Mouse (Mus musculus) mature B cell (primary cell): ENCODE data around the gene Gsto2.

Experiments
- in situ Hi-C: fragments of 300-500 bp; cut with MboI; formaldehyde crosslinking; loops from 2 replicates; pipeline ENCODE4 v1.14.3; 2019

Gene Gsto2

GRCm38 (mm10) chr19:47890489-47891130, 25.3 kb downstream of the Gsto2 start:
- in situ Hi-C loops = no loop called here

DNA sequence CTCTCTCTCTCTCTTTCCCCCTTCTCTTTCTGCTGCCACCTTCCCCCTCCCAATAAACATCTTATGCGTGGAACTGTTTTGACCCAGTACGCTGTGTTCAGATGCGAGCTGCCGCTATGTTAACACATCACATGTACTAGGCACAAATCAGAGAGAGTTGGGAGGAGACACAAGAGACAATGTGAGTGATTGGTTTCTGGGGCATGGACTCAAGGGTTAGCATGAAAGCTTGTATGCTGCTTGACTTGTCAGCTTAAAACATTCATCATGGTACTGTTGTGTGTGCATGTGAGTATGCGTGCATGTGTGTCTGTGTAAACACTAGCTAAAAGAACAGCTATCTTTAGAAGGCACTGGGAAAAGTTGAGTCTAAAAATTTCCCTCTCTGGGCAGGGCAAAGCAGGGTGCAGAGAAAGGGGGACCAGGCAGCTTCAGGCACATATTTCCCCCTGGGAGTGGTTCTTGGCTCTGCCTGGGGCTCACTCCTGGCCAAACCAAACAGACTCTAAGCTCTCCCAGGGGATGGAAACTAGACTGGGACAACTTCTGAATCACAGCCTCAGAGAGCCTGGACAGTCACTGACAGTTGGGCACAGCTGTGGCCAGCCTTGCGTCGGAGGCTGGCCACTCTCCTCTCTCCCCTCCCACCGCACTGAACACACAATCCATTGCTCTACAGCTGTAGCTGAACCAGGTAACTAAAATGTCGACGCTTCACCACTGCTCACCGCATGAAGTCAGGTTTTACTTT, 26.4 kb downstream of the Gsto2 start:
- in situ Hi-C loops = no loop called here

DNA sequence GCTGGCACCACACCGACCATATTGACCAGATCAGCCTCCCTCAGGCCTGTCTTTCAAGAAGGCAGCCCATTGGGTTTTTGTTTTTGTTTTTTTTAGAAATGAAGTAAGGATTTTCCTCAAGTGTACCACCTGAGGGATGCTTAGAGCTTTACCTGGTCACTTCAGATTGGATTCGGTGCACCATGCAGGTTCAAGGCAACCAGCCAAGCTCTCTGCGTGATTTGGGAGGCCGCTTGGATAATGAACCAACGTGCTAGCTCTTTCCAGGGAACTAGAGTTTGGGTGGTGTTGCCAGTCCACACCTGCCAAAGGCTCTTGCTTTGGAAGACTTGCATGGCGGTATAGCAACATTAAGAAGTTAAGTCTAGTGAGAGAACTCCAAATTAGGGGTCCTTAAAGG, 27.8 kb downstream of the Gsto2 start:
- in situ Hi-C loops = no loop called here

- in situ Hi-C loops = no loop called here
These were observed 33.2 kb downstream of the Gsto2 start for GRCm38 (mm10) chr19:47898472-47899079.

GRCm38 (mm10) chr19:47900012-47900411, 34.7 kb downstream of the Gsto2 start:
- in situ Hi-C loops = no loop called here

DNA sequence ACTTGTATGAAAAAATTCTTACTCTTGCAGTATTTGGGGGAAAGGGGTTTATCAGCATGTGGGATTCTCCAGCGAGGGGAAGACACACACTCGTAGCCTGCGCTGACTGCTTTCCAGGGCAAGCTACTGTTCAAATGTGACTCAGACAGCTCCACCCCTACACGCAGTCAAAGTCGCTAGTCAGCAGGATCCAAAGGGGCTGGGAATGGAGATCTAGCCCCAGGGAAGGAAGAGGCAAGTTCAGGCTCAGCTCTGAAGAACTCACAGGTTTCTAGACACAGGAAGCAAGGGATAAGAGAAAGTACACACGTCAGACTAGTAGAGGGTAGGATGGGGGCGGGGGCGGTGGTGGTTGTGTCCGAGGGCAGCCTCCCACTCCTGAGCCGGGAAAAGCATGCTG, 35.2 kb downstream of the Gsto2 start:
- in situ Hi-C loops = no loop called here

GRCm38 (mm10) chr19:47902316-47903201, 37.2 kb downstream of the Gsto2 start:
- in situ Hi-C loops = no loop called here

DNA sequence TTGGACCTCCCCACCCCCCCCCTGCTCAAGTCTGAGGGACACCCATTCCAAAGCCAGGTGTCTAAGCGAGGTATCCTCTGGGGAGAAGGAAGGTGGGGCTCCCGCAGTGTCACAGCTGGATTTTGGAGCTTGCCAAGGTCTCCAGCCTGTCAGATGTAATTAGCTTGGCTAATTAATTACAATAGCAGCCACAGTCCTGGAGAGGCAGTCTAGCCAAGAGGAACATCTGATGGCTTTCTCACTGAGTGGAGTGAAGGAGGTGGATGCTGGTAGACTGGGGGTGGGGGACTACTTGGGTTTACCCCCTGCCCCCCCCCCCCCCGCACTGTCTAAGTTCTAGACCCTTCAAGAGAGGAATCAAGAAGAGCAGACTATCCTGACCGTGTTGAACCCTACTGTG, 38.3 kb downstream of the Gsto2 start:
- in situ Hi-C loops = no loop called here

- in situ Hi-C loops = no loop called here
These were observed 39.7 kb downstream of the Gsto2 start for GRCm38 (mm10) chr19:47905081-47905480.

DNA sequence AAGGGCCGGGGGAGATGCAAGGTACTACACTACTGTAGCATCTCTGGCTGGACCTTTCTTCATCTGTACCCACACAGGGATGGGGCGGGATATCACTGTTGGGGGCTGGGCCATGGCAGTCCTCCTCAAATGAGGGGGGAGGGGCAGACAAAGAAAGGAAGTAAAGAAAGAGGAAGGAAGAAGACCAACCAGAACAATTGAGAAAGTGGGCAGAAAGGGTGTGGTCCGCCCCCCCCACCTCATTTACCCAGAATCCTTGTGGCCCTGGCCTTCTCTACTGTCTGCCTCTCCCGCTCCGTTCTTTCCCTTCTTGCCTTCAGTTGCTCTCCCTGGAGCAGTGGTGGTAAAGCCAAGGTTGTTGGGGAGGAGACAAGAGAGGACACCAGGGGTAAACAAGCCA, 40.3 kb downstream of the Gsto2 start:
- in situ Hi-C loops = no loop called here

GRCm38 (mm10) chr19:47907596-47907995, 42.3 kb downstream of the Gsto2 start:
- in situ Hi-C loops = no loop called here

DNA sequence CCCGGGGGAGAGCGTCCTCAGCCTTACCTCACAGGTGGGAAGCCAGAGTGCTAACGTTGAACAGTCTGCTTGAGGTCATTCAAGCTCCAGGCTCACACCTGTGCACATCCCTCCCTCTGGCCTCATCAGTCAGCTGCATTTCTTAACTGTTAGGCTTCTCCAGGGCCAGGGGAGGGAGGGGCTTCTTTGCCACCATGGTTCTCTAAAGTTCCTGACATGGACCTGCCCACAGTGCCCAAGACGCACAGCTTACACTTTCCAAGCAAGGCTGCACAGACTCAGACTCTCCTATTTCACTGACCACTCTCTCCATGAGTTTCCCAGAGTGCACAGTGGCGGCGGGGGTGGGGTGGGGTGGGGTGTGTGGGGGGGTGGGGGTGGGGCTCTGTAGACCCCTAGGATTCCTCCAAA, 43.6 kb downstream of the Gsto2 start:
- in situ Hi-C loops = no loop called here

DNA sequence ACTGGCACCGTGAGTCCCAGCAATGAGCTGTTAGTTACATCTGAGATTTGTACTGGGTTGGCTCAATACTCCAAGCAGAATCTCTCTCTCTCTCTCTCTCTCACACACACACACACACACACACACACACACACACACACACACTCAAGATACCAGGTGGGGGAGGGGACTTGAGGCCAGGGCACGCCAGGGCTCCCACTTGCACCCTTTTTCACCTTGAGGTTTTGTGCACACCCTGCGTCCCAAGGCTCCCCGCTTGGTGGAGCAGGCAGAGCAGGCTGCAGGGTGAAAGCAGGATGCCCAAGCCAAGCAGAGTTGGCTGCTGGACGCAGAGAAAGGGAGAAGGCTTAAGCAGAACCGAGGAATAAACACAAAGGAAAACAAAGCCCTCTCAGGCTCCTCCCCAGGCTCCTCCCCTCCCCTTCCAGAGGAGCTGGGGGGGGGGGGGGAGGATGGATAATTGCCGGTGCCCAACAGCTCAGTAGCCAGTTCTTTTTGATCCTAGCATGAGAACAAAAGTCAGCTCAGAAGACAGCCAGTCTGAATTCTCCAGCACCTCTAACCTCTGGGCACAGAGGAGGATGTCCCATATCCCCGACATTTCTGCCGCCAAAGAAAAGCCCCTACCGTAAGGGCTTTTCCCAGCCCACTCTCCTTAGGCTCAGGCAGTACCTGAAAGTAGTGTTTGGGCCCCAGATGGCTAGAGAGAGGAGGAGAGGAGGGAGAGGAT, 44.2 kb downstream of the Gsto2 start:
- in situ Hi-C loops = no loop called here

DNA sequence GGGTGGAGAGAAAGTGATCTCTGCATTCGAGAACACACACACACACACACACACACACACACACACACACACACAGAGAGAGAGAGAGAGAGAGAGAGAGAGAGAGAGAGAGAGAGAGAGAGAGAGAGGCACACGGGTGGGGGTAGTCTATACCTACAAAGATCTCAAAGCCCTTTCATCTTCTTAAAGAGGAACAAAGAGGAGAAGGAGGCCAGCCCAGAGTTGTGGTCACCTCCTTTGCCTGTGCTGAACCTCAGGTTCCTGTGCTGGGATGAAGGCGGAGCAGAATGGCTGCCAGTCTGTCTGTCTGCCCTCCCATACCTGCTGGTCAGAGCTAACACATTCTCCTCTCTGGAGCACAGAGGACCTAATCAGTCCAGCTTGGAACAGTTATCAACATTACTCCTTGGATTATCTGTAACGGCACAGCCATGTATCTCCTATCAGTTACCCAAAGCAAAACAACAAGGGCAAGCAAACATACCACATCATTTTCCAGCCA, 44.8 kb downstream of the Gsto2 start:
- in situ Hi-C loops = no loop called here

- in situ Hi-C loops = no loop called here
These were observed 45.4 kb downstream of the Gsto2 start for GRCm38 (mm10) chr19:47910751-47911150.

DNA sequence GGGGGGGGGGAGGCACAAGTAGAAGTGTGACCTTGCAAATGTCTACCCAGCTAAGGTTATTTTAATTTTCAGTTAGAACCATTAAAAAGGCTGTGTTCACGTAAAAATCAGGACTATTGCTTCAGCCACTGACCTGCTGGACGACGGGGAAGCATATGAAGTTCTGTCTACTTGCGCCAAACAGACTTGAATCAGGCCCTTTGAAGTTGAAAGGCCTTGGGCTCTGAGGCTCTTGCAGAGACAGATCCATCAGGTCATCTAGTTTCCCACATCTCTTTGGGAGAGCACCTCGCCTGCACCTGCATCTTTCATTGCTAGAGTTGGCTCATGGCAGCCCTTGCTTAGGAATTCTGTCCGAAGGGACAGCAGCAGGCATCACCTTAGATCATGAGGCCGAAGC, 48.0 kb downstream of the Gsto2 start:
- in situ Hi-C loops = no loop called here

- in situ Hi-C loops = no loop called here
These were observed 48.9 kb downstream of the Gsto2 start for GRCm38 (mm10) chr19:47914191-47914590.

DNA sequence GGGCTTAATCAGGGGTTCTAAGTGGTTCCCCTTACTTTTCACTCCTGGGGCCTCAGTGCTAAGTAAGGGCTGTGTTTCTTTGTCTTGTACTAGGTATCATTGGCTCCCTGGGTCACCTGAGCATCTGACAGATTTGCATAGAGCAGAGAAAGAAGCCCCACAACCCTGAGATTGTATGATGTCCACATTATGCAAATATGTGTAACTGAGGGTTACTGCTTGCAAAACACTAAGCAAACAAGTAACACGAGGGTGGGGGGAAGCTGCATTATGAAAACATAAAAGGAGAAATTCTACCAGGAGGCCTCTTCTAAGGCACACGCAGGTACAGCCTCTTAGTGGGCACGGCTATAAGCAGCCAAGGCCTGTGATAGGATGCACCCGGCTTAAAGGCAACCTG, 49.9 kb downstream of the Gsto2 start:
- in situ Hi-C loops = no loop called here

DNA sequence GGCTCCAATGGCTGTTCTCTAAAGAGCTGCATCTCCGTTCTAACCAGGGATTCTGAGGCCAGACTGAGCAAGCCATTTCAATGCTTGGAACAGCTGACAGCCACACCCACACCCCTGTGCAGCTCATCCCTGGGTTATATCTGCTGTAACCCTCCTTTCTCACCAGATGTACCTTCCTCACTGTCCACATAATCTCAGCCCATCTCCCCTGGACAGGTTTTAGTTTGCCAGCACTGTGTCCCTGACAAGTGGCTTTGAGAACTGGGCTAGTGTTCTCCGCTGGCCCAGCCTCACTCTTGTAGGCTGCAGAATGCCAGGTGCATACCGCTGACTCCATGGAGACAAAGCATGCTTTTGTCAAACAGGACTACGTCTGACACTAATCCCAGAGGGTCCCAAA, 52.1 kb downstream of the Gsto2 start:
- in situ Hi-C loops = no loop called here

GRCm38 (mm10) chr19:47918016-47918415, 52.7 kb downstream of the Gsto2 start:
- in situ Hi-C loops = no loop called here

DNA sequence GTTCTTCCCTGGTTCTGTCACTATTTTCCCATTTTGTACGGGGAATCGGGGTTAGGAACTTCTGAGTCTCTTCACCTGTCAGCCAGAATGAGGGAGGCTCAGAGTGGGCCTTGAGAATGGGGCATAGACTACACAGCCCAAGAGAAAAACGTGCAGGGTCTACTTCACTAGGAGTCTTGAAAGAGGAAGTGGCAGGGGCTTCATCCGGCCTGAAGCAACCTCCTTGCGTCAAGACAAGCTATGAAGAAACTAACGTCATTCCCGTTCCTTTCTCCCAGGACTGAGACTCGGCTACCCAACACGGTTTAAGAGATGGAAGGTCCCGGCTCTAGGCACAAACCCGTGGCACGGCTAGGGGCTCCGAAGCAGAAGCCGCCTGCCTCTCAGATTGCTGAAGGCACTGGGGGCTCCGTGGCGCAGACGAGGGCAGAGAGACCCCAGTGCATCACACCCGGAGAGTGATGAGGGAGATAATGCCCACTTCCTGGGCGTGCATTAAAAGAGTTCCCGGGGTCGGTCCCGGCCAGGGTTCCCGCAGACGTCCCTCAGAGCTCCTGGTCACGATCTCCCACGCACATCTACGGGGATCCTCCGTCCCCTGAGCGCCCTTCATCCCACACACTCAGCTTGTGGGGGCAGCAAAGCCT, 53.2 kb downstream of the Gsto2 start:
- in situ Hi-C loops = no loop called here
